In the genomic region with DNA sequence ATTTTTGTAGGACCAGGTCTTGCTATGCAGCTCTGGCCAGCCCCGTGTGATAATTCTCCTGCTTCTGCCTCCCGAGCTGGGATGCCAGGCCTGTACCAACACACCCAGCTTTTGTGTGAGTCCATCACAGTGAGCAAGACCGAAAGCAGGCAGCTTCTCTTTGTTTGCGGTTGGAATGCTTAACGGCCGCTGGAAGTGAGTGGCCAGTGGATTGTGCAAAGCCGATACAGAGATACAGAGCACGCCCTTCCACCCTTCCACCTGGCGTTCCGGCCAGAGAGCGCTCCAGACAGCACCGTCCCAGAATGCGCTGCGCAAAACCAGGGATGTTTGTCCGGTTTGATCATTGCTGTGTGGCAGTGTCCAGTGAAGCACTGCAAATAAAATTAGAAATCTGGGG, we compare ENCODE assay signal across 13 mouse cellular contexts. TPM values are rescaled to one million over a fixed set of nuclear protein-coding genes. Genes with fewer than 3 reads are reported as not detected.
DNase-seq lines count a peak whose midpoint lies in the region; ATAC-seq and TF ChIP-seq lines count a peak whose summit lies in the region.
"Had no signal": no experiment of that assay in that cellular context is flagged by ENCODE, and none has a peak within 500 bp of the region (broad histone marks: within the 10 kb centered on the region; RNA-seq: fewer than 3 reads in every experiment).

No protein-coding gene starts in this region.

- ATAC-seq in heart, embryonic 15.5 days (replicated peaks; ENCODE audit: insufficient number of reproducible peaks, insufficient read depth, low FRiP score, low read depth): no peak
- ATAC-seq in lung, embryonic 14.5 days (ENCODE audit: insufficient read depth): no peak
- no peak for ATAC-seq in activated CD4-positive, CD25-positive, alpha-beta regulatory T cell, adult 4 months
- ATAC-seq: CD4-positive, CD25-positive, alpha-beta regulatory T cell, adult 4 months had no signal

- H3K9me3 ChIP-seq in heart, embryonic 10.5 days: no peaks in the 10 kb centered on the region
- no peaks in the 10 kb centered on the region for H3K9me3 ChIP-seq in E14TG2a.4 (ENCODE audit: low read length)
- no peaks in the 10 kb centered on the region for H3K9me3 ChIP-seq in heart, embryonic 15.5 days (replicated peaks)
- no peaks in the 10 kb centered on the region for H3K9me3 ChIP-seq in lung, embryonic 14.5 days (ENCODE audit: low read depth, low read length)
- H3K9me3 ChIP-seq: limb, embryonic 12.5 days; neural tube, embryonic 13.5 days had no signal

- 68% methylated on average over 15 of the region's 15 CpGs for WGBS in heart, embryonic 10.5 days
- WGBS in heart, embryonic 15.5 days: 63% methylated on average over 15 of the region's 15 CpGs
- WGBS in lung, embryonic 14.5 days: 51% methylated on average over 15 of the region's 15 CpGs

- intact Hi-C loops in heart, postnatal 36 days (cut with DNase I): no loop called here

- DNase-seq in heart, embryonic 10.5 days (ENCODE audit: low spot score): no peak
- no peak for DNase-seq in heart, postnatal 36 days
- DNase-seq in lung, embryonic 14.5 days: no peak
- DNase-seq in spleen, postnatal 14 days (ENCODE audit: low spot score in 2 of 2): no peak
- DNase-seq in left cerebral cortex, adult 9 months (ENCODE audit: low spot score in 2 of 2): no peak
- DNase-seq: adrenal gland, postnatal 10 days; cerebellum, adult 9-11 months had no signal

- peak overlapping the region; percentile 10 for H3K4me3 ChIP-seq in heart, embryonic 10.5 days
- H3K4me3 ChIP-seq in E14TG2a.4 (replicated peaks; ENCODE audit: low read length): peak overlapping the region; percentile 59
- no peak overlapping the region for H3K4me3 ChIP-seq in heart, embryonic 15.5 days
- H3K4me3 ChIP-seq in lung, embryonic 14.5 days (ENCODE audit: low read depth, low read length): no peak overlapping the region
- H3K4me3 ChIP-seq: limb, embryonic 12.5 days; neural tube, embryonic 13.5 days had no signal

- peak overlapping the region; percentile 18; the same call in 1 of the 2 replicates for H3K4me2 ChIP-seq in heart, embryonic 15.5 days
- peak overlapping the region; percentile 44 for H3K4me2 ChIP-seq in lung, embryonic 14.5 days
- H3K4me2 ChIP-seq: limb, embryonic 12.5 days; neural tube, embryonic 13.5 days had no signal

- peaks cover 59% of the 10 kb centered on the region for H3K4me1 ChIP-seq in heart, embryonic 10.5 days
- H3K4me1 ChIP-seq in E14TG2a.4 (replicated peaks; ENCODE audit: low read depth, low read length): peaks cover 83% of the 10 kb centered on the region
- peaks cover 46% of the 10 kb centered on the region for H3K4me1 ChIP-seq in heart, embryonic 15.5 days (replicated peaks)
- H3K4me1 ChIP-seq in lung, embryonic 14.5 days (ENCODE audit: insufficient read depth): peaks cover 16% of the 10 kb centered on the region

- peak overlapping the region; percentile 86 for H3K27ac ChIP-seq in heart, embryonic 10.5 days
- H3K27ac ChIP-seq in heart, embryonic 15.5 days: peak overlapping the region; percentile 83; the same call in 1 of the 2 replicates
- H3K27ac ChIP-seq in lung, embryonic 14.5 days (ENCODE audit: low read depth): peak overlapping the region; percentile 88

- H3K36me3 ChIP-seq in heart, embryonic 10.5 days: no peaks in the 10 kb centered on the region
- no peaks in the 10 kb centered on the region for H3K36me3 ChIP-seq in E14TG2a.4 (ENCODE audit: insufficient read depth, low read length)
- no peaks in the 10 kb centered on the region for H3K36me3 ChIP-seq in heart, embryonic 15.5 days
- H3K36me3 ChIP-seq in lung, embryonic 14.5 days (ENCODE audit: insufficient read depth): no peaks in the 10 kb centered on the region
- H3K36me3 ChIP-seq: limb, embryonic 12.5 days; neural tube, embryonic 13.5 days had no signal

- TF ChIP-seq CTCF in E14TG2a.4 (conservative IDR thresholded peaks at IDR 0.05; ENCODE audit: low read length): no peak
- no peak for TF ChIP-seq CTCF in lung, embryonic 14.5 days (IDR thresholded peaks at IDR 0.05; ENCODE audit: low read depth)

- no peak overlapping the region for H3K9ac ChIP-seq in heart, embryonic 15.5 days
- H3K9ac ChIP-seq in lung, embryonic 14.5 days: no peak overlapping the region
- H3K9ac ChIP-seq: limb, embryonic 12.5 days; neural tube, embryonic 13.5 days had no signal

- H3K27me3 ChIP-seq in heart, embryonic 10.5 days (ENCODE audit: insufficient read depth, poor library complexity, severe bottlenecking): peaks cover 15% of the 10 kb centered on the region
- H3K27me3 ChIP-seq in E14TG2a.4 (ENCODE audit: insufficient read depth, low read length): no peaks in the 10 kb centered on the region
- H3K27me3 ChIP-seq in heart, embryonic 15.5 days: peaks cover 7% of the 10 kb centered on the region; the same call in 1 of the 2 replicates
- H3K27me3 ChIP-seq in lung, embryonic 14.5 days (ENCODE audit: insufficient read depth, low read length): no peaks in the 10 kb centered on the region
- H3K27me3 ChIP-seq: neural tube, embryonic 13.5 days had no signal

RNA-seq across cellular contexts. Expression of a gene that starts 21.7 kb away (rescaled TPM):
- polyA plus RNA-seq in heart, embryonic 10.5 days (2016; fragmentation: Nextera tagmentation; extraction: Ambion mirVana): 5.2 and 6.3 TPM in 2 replicates
- 1 to 10 TPM; 5.4 to 7.0 TPM for total RNA-seq in heart, postnatal 36 days (2021)
- polyA plus RNA-seq in heart, embryonic 15.5 days (2015; fragmentation: Nextera tagmentation; extraction: Ambion mirVana): 2.7 and 4.2 TPM in 2 replicates
- 6.9 and 7.6 TPM in 2 replicates for polyA plus RNA-seq in lung, embryonic 14.5 days (2014; fragmentation: Nextera tagmentation; extraction: Ambion mirVana)
- not detected for polyA plus RNA-seq in activated CD4-positive, CD25-positive, alpha-beta regulatory T cell, adult 4 months (2017; shearing (Covaris generic))

RNA-seq across cellular contexts. Expression of a gene that starts 40.0 kb away (rescaled TPM):
- 1.2 and 3.7 TPM in 2 replicates for polyA plus RNA-seq in heart, embryonic 10.5 days (2016; fragmentation: Nextera tagmentation; extraction: Ambion mirVana)
- total RNA-seq in heart, postnatal 36 days (2021): 10 to 100 TPM; 22.2 to 39.7 TPM
- polyA plus RNA-seq in heart, embryonic 15.5 days (2015; fragmentation: Nextera tagmentation; extraction: Ambion mirVana): 3.2 and 5.7 TPM in 2 replicates
- polyA plus RNA-seq in lung, embryonic 14.5 days (2014; fragmentation: Nextera tagmentation; extraction: Ambion mirVana): 20.1 and 21.1 TPM in 2 replicates
- not detected for polyA plus RNA-seq in activated CD4-positive, CD25-positive, alpha-beta regulatory T cell, adult 4 months (2017; shearing (Covaris generic))
- polyA plus RNA-seq: CD4-positive, CD25-positive, alpha-beta regulatory T cell, adult 4 months had no signal

Comparison
In these comparisons a context has a peak if more than half of its experiments do, and no peak if none do; other contexts are left out.
1. H3K4me3 ChIP-seq: peak in heart, embryonic 10.5 days (single experiment) and E14TG2a.4 (single experiment); none in heart, embryonic 15.5 days (single experiment) and lung, embryonic 14.5 days (single experiment).
2. Peak in every context shown above with its lines, with median percentiles within 50 percentile points of each other: H3K27ac ChIP-seq.